Mouse (Mus musculus): Measurements from ENCODE around the gene Tmed8. TPM values are rescaled to one million over a fixed set of nuclear protein-coding genes. Genes with fewer than 3 reads are reported as not detected.
"Not testable (repeated sequence)": the region's sequence is repeated elsewhere in the genome, so short reads cannot be mapped to it uniquely, and the experiment has no call there.

The Tmed8 gene
- total RNA-seq, 2 experiments from 2014 or later, result 21.1 to 22.6 TPM

DNA sequence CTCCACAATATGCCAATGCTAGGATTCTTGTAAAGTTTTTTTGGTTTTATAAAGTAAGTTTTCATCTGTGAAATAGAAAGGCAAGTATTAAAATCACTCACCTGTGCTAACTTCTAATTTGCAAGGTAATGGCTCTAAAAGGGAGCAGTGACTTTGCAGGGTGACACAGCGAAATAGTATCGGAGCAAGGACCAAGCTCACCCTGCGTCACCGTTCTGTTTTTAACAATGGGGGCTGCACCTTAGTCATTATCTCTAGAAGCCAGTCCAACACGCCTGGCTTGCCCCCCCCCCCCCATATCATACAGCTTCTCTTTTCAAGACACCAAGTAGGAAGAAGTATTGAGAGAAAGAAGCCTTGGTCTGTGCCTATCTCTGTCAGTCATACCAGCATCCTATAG is 39.4 kb downstream of the Tmed8 start:
- DNase-seq, result no peak
- intact Hi-C loops (cut with DNase I), result no loop called here

DNA sequence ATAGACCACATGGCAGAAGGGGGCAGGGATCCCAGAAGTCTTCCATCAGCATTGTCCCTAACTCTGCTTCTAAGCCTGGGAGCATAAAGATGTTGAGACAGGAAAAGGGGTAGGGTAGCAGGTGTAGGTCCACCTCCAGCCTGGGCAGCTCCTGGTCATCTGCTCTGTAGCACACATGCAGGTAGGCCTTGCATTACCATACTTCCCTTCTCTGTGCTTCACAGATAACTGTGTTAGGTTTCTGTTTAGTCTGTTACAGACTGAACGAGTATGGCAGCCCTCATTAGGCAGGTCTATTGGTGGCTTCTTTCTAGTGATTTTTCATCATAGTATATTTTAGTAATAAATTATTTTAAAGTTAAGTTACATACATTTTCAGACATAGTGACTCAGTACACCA is 39.9 kb downstream of the Tmed8 start:
- DNase-seq, result no peak
- intact Hi-C loops (cut with DNase I), result no loop called here

- intact Hi-C loops (cut with DNase I), result no loop called here
- DNase-seq, result no peak
Observed at GRCm38 (mm10) chr12:87158099-87158498, 42.2 kb downstream of the Tmed8 start.

DNA sequence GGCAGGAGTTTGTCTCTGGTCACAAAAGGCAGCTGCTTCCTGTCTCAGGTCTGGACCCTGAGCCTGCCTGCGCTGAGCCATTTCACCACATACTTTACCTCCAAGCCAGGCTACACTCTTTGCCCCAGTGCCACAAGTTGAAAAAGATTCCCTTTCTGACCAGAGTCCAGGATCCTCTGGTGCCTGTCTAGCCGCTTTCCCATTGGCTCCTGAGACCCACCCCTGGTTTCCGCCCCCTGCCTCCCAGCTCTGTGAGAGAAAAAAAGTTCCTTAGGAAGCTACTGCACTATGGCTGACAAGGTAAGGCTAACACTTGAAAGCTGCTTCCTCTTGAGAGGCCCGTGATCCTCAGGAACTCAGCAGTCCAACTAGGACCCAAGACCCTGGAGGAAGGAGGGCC is 42.9 kb downstream of the Tmed8 start:
- DNase-seq, result no peak
- intact Hi-C loops (cut with DNase I), result no loop called here

DNA sequence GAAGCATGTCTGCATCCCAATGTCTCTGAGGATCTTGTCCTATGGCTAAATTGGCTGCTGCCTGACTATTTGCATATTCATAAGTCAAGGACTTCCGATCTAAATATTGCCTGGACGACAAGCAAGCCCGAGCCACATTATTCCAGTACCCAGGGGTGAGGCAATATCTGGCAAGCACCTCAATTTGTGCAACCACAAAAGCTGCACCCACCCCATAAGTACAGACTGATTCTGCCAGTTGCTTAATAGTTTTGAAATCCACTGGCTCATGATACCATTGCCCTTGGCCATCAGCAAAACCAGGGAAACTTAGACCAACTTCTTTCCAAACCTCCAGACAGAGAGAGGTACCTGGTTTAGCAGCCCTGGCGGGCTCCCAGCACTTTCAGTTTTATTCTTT is 45.8 kb downstream of the Tmed8 start:
- intact Hi-C loops (cut with DNase I); DNase-seq: not testable (repeated sequence)

- intact Hi-C loops (cut with DNase I), result no loop called here
- DNase-seq, result no peak
Observed at GRCm38 (mm10) chr12:87149471-87149870, 50.8 kb downstream of the Tmed8 start.

- intact Hi-C loops (cut with DNase I), result no loop called here
- DNase-seq, result no peak
Observed at GRCm38 (mm10) chr12:87148136-87148535, 52.1 kb downstream of the Tmed8 start.

- peak; percentile 93 for DNase-seq
- intact Hi-C loops (cut with DNase I), result no loop called here
Observed at GRCm38 (mm10) chr12:87147395-87148089, 52.7 kb downstream of the Tmed8 start, which contains the start of gene Pomt2. Gene Pomt2 (minus strand): TSS chr12:87147968.

DNA sequence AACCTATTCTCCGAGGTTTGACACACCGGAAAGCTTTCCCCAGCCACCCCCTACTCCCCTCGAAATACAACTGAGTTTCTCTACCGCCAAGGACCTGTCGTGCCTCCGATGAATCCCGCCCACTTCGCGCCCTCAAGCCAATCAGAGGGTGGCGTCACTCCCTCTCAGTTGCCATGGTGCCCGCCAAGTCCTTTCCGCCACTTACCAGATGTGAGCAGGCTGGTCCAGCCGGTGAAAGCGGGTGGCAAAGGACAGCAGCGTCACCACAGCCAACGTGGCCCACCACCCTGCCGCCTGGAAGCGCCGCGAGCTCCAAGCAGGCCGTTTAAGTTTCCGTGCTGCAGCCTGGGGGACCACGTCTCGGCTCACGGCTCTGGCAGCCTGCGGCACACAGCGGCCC is 53.3 kb downstream of the Tmed8 start, which contains the start of gene Gstz1:
TSS of gene Gstz1 (plus strand) at position 200 of the 400 bp plus-strand sequence.
- intact Hi-C loops (cut with DNase I), result no loop called here
- DNase-seq, result peak; percentile 91

DNA sequence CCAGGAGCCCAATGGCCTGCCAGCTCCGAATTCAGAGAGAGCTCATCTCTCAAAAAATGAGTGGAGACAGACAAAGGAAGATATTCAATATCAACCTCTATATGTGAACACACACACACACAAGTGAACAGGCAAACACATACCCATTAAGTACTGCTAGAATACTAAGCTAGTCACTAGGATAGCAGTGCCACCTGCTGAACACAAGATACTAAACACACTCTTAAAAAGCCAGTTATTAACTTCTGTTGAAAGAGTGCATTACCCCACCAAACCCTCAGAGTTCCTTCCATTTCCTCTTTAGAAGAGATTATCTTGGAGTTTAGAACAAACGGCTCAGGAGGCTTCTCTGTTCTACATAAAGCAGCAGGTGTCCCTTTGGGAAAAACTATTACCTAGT is 58.1 kb downstream of the Tmed8 start:
- no peak for DNase-seq
- intact Hi-C loops (cut with DNase I), result no loop called here

GRCm38 (mm10) chr12:87138768-87139167 is 61.5 kb downstream of the Tmed8 start:
- no peak for DNase-seq
- intact Hi-C loops (cut with DNase I), result no loop called here

DNA sequence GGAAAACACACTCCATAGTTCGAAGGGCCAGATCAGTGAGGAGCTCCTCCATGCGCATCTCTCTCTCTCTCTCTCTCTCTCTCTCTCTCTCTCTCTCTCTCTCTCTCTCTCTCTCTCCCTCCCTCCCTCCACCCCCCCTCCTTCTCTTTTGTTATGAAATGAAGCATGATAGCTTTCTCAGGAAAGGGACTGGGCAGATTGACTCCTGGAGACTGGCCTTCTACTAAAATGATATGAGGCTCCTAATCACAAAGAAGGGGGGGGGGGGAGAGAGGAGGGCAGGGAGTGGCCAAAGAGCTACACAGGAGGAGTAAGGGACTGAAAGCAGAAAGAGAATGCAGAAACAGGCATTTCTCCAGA is 61.9 kb downstream of the Tmed8 start:
- no peak for DNase-seq
- intact Hi-C loops (cut with DNase I), result no loop called here

GRCm38 (mm10) chr12:87137439-87138341 is 62.6 kb downstream of the Tmed8 start:
- DNase-seq, result peak; percentile 22
- intact Hi-C loops (cut with DNase I), result no loop called here

DNA sequence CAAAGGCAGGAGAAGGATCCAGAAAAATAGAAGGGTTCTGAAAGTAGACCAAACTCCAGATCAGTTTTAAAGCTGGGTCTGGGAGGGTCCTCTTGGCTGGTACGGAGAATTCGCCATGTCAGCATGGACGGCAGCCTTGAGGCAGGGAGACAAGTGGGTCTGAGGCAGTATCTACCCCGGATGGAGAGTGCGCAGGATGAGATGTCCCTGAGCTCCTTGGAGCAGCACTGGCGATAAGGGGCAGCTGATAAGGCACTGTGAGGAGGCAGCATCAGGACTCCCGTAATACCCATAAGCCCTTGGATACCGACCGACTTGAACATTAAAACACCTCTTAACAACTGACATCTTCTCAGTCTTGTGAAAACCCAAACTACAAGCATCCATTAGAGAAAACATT is 67.5 kb downstream of the Tmed8 start:
- DNase-seq, result no peak
- intact Hi-C loops (cut with DNase I), result no loop called here

GRCm38 (mm10) chr12:87132210-87132609 is 68.0 kb downstream of the Tmed8 start:
- no peak for DNase-seq
- intact Hi-C loops (cut with DNase I), result no loop called here

GRCm38 (mm10) chr12:87131619-87132018 is 68.6 kb downstream of the Tmed8 start:
- peak; percentile 36 for DNase-seq
- intact Hi-C loops (cut with DNase I), result no loop called here

GRCm38 (mm10) chr12:87131181-87131580 is 69.1 kb downstream of the Tmed8 start:
- intact Hi-C loops (cut with DNase I), result no loop called here
- peak; percentile 34 for DNase-seq

- no peak for DNase-seq
- intact Hi-C loops (cut with DNase I), result no loop called here
Observed at GRCm38 (mm10) chr12:87130224-87130623, 70.0 kb downstream of the Tmed8 start.

- no peak for DNase-seq
- intact Hi-C loops (cut with DNase I), result loop anchor here (10.0 kb wide), 1 partner anchor 118 kb away; no protein-coding TSS in a partner anchor
Observed at GRCm38 (mm10) chr12:87127256-87127655, 73.0 kb downstream of the Tmed8 start.

DNA sequence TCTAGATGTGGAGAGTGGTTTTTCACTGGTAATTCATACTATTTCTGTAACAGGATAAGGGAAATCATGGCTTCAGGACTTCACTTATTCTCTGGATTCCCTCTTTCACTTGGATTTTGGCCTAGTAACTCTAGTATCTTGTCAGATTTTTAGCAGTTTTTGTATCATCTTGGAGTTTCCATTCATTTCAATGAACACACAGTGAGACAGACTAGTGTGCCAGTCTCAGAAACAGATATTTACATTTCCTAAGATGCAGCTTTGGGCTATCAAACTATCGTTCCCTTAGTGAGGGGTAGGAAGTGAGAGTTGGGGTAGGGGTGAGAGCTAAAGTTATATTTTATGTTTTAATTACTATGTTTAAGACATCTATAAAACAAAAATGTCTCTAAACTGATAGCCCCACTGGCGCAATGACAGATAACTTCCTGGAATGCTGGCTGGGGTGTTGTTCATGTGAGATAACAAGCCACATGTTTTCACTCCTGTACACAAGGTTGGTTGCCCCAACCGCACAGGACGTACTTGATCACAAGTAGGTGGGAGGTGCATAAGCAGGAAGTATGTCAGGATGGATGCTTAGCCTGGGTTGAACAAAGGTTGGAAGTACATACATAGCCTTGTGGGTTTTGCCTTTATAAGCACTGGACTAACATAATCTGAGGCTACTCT is 78.2 kb downstream of the Tmed8 start:
- intact Hi-C loops (cut with DNase I), result loop anchor here (10.0 kb wide), 1 partner anchor 123 kb away; no protein-coding TSS in a partner anchor
- no peak for DNase-seq
